Comparison of ENCODE assay signal across 13 mouse cellular contexts in genomic region chr16:84963527-84963926, GRCm38 (mm10).
"Had no signal": no experiment of that assay in that cellular context is flagged by ENCODE, and none has a peak within 500 bp of the region (broad histone marks: within the 10 kb centered on the region; RNA-seq: fewer than 3 reads in every experiment).

No protein-coding gene starts in this region.

- H3K4me1 ChIP-seq: limb, embryonic 15.5 days; liver, embryonic 12.5 days; midbrain, embryonic 12.5 days; stomach, embryonic 15.5 days had no signal

- H3K9me3 ChIP-seq: limb, embryonic 15.5 days; liver, embryonic 12.5 days; midbrain, embryonic 12.5 days; neural tube, embryonic 13.5 days; stomach, embryonic 15.5 days had no signal

- H3K36me3 ChIP-seq: liver, embryonic 12.5 days had no signal

- ATAC-seq: liver, embryonic 12.5 days; midbrain, embryonic 16.5 days had no signal

- H3K27ac ChIP-seq: kidney, postnatal 0 days; limb, embryonic 15.5 days; liver, embryonic 12.5 days; midbrain, embryonic 12.5 days; neural tube, embryonic 13.5 days; stomach, embryonic 15.5 days had no signal

- H3K4me3 ChIP-seq: limb, embryonic 15.5 days; liver, embryonic 12.5 days; midbrain, embryonic 12.5 days; neural tube, embryonic 13.5 days; stomach, embryonic 15.5 days had no signal

- H3K4me2 ChIP-seq: limb, embryonic 15.5 days; liver, embryonic 12.5 days; lung, embryonic 14.5 days; midbrain, embryonic 12.5 days; neural tube, embryonic 13.5 days; stomach, embryonic 15.5 days had no signal

- DNase-seq: kidney, adult 11 months; kidney, adult 9 months; kidney, postnatal 36 days; lung, embryonic 14.5 days; thymus, adult 2 months; thymus, postnatal 25 days had no signal

- H3K27me3 ChIP-seq: limb, embryonic 15.5 days; liver, embryonic 12.5 days; midbrain, embryonic 12.5 days; neural tube, embryonic 13.5 days; stomach, embryonic 15.5 days had no signal

- H3K9ac ChIP-seq: limb, embryonic 15.5 days; liver, embryonic 12.5 days; lung, embryonic 14.5 days; midbrain, embryonic 12.5 days; neural tube, embryonic 13.5 days; stomach, embryonic 15.5 days had no signal
